Mouse (Mus musculus) left cerebral cortex, adult 8-10 months (tissue): ENCODE results near the gene Tctn3. TPM values are rescaled to one million over a fixed set of nuclear protein-coding genes. Genes with fewer than 3 reads are reported as not detected.

Experiments
- DNase-seq, 2 experiments: peaks; one replicate each; pipeline ENCODE4 v3.0.0; 2022; ENCODE audit warnings: low spot score in 2 of 2
- total RNA-seq, 4 experiments: library from RNA; stranded (reverse); gene quantifications; 2 replicates each; pipeline ENCODE4 v1.2.4; 2022

Tctn3 gene
- total RNA-seq, 4 experiments from 2014 or later = 18.9 to 19.6 (median 19.2) TPM

GRCm38 (mm10) chr19:40556029-40556428 lies 56.0 kb downstream of the Tctn3 start:
- DNase-seq = no peak

- no peak for DNase-seq
These were observed 56.9 kb downstream of the Tctn3 start for GRCm38 (mm10) chr19:40555136-40555535.

GRCm38 (mm10) chr19:40554343-40554742 lies 57.7 kb downstream of the Tctn3 start:
- DNase-seq = no peak

GRCm38 (mm10) chr19:40553849-40554248 lies 58.2 kb downstream of the Tctn3 start:
- peak in 1 of 2 experiments; percentile 28 for DNase-seq

GRCm38 (mm10) chr19:40553014-40553789 lies 58.8 kb downstream of the Tctn3 start:
- no peak for DNase-seq

- no peak for DNase-seq
These were observed 62.4 kb downstream of the Tctn3 start for GRCm38 (mm10) chr19:40549516-40550135.

- no peak for DNase-seq
These were observed 63.1 kb downstream of the Tctn3 start for GRCm38 (mm10) chr19:40548796-40549515.

- no peak for DNase-seq
These were observed 63.6 kb downstream of the Tctn3 start for GRCm38 (mm10) chr19:40548386-40548785.

Other genes starting within 250 kb of the Tctn3 start
- 100 to 1,000 TPM; 159 to 179 (median 160) TPM for gene Sorbs1, start 98.5 kb downstream of the Tctn3 start, total RNA-seq
- 10 to 100 TPM; 17.6 to 27.6 (median 25.3) TPM for gene Aldh18a1, start 23.8 kb downstream of the Tctn3 start, total RNA-seq
- 10 to 100 TPM; 15.7 to 31.3 (median 21.7) TPM for gene Entpd1, start 133 bp upstream of the Tctn3 start, total RNA-seq
- gene Cc2d2b, start 136.5 kb upstream of the Tctn3 start, total RNA-seq = 1 to 10 TPM in 1 of 4 experiments, under 1 TPM in 3; 0.53 to 1.1 (median 0.74) TPM
- gene Ccnj, start 219.0 kb upstream of the Tctn3 start, total RNA-seq = 1 to 10 TPM; 6.4 to 7.8 (median 7.2) TPM